Mouse (Mus musculus): ENCODE data around the gene Spi1.

The Spi1 gene

GRCm38 (mm10) chr2:91066455-91066854 is 15.7 kb upstream of the Spi1 start:
- DNase-seq (ENCODE audit: low read depth, low spot score): no peak

DNA sequence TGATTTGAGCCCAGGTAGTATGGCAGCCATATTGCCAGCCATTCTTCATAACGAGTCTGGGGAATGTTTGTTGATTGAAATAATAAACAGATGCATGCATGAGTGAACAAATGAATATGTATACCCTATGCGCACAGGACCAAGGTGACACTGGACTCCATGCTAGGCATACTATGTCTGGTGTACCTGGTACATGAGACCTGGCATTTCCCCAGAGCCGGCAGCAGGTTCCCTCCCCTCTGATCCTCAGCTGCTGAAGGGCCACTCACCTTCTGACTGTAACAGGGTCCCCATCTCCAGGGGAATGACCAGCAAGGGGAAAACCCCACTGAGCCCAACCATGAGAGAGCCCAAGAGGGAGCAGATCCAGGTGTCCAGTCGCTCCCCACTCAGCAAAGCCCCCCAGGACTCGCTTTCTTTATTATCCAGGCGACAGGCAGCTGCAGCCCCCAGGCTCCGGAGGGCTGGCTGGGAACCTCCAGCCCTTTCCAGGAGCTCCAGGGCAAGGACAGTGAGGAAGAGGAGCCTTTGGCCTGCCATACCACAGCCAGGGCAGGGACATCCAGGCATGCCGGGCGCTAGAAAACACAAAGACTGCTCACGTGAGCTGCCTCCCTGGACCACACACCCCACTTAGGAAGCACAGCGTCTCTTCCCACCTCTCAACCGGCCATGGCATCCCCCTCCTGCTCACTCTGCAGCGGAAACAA is 13.9 kb upstream of the Spi1 start:
- no peak for DNase-seq (ENCODE audit: low read depth, low spot score)

- DNase-seq (ENCODE audit: low read depth, low spot score): no peak
Measured at GRCm38 (mm10) chr2:91068872-91069165, 13.4 kb upstream of the Spi1 start.

GRCm38 (mm10) chr2:91069306-91070000 is 12.7 kb upstream of the Spi1 start:
- DNase-seq (ENCODE audit: low read depth, low spot score): no peak

DNA sequence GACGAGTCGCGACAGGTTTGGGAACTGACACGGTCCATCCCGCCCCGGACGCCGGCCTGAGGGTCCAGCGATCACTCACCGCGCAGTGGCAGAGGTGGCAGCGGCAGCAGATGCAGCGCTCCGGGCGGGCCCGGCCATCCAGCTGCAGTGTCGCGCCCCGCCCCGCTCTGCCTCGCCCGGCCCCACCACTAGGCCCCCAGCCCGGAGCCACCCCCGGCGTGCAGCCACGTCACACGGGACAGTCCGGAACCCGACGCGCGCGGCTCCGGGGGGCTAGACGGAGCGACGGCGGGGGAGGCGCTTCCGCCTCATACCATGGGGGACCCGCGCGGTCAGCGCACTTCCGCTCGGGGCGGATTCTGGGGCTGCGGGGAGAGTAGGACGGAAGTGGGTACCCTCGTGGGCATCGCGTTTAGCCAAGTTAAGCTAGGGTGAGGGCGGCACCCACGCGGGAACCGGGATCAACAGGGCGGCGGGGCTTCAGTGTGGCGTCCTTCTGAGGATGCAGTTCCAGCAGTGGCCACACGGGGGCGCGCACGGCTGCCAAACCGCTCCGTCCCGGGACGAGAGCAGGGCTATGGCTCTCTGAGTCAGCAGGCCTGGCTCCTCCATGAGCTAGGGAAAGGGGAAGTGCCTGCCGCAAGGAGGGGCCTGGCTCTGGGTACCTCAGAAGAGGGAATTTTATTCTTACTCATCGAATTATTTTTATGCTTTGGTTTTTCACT is 12.0 kb upstream of the Spi1 start, which contains the start of gene Slc39a13:
Slc39a13 (minus strand) TSS at position 342 of the 725 bp plus-strand sequence.
- DNase-seq (ENCODE audit: low read depth, low spot score): peak; percentile 89

DNA sequence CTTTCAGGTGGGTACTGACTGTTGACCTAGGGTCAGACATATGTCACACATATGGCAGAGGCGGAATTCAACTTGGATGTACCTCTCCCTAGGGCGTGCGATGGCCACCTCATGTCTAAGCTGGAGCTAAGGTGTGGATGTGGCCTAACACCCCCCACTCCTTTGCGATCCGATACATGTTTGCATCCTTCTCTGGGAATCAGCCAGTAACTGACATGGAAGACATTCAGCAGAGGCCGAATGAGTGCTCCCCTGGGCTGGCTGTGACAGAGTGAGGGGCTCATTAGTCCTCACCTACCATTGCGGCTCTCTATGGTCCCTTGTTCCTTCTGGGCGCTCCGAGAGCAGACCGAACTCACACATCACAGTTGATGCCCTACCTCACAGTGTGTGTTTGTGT is 11.1 kb upstream of the Spi1 start:
- no peak for DNase-seq (ENCODE audit: low read depth, low spot score)

- DNase-seq (ENCODE audit: low read depth, low spot score): no peak
Measured at GRCm38 (mm10) chr2:91072092-91072491, 10.1 kb upstream of the Spi1 start.

DNA sequence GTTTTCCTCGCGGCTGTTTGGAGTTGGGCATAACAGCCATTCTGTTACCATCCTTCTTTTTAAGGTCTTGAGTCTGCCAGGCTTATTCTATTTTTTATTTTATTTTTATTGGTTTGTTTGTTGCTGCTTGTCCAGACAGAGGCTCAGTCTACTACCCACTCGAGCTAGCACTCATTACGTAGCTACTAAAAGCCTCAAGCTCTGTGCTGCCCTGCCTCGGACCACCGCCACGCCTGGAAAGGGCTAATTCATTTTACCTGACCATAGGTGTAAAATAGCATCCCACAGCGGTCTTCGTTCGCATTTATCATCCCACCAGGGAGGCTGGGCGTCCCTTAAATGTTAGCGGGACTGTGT is 4.3 kb upstream of the Spi1 start:
- DNase-seq (ENCODE audit: low read depth, low spot score): no peak

DNA sequence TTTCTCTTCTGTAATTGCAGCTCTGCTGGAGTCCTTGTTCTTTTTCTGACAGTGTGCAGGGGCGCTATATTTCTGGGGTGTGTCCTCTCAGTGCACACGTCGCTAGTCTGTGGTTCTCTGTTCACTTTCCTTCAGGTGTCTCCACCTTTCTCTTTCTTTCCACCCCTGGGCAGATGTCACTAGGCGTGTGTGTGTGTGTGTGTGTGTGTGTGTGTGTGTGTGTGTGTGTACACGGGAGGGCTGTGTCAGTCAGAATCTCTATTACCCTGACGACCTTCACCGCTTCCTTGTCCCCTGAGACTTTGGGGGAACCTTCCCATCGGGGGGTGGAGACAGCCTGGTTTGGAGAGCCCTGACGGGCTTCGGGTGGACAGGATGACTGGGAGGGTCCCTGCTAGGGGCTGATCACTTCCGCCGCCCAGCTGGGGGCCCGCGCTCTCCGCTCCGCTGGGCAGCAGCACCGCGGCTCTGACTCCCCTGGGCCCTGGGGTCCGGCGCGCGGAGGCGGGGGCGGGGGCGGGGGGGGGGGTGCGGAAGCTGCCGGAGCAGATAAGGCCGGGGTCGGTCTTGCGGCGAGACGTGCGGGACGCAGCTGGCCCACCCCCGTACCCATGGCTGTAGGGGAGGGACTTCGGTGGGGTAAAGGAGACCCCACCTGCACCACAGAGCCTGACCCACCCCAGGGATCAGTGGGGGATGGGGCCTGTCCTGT is 3.7 kb upstream of the Spi1 start:
- no peak for DNase-seq (ENCODE audit: low read depth, low spot score)

DNA sequence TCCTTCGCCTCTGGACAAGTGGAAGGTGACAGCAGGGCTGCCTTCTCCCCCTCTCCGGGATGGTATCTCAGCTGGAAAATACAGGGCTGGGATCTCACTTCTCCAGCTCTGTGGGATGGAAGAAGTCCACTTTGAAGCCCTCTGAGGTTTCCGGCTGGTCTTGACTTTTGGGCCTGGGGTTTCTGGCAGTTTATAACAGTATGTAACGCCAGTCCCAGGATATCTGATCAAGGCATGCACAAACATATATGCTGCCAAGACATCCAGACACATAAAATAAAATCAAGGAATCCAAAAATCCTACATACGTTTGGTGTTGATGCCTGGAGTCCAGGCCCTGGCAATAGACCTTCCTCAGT is 3.2 kb upstream of the Spi1 start:
- no peak for DNase-seq (ENCODE audit: low read depth, low spot score)

GRCm38 (mm10) chr2:91080784-91081513 is 1.2 kb upstream of the Spi1 start:
- DNase-seq (ENCODE audit: low read depth, low spot score): no peak

GRCm38 (mm10) chr2:91082844-91083243 is 654 bp downstream of the Spi1 start:
- no peak for DNase-seq (ENCODE audit: low read depth, low spot score)

DNA sequence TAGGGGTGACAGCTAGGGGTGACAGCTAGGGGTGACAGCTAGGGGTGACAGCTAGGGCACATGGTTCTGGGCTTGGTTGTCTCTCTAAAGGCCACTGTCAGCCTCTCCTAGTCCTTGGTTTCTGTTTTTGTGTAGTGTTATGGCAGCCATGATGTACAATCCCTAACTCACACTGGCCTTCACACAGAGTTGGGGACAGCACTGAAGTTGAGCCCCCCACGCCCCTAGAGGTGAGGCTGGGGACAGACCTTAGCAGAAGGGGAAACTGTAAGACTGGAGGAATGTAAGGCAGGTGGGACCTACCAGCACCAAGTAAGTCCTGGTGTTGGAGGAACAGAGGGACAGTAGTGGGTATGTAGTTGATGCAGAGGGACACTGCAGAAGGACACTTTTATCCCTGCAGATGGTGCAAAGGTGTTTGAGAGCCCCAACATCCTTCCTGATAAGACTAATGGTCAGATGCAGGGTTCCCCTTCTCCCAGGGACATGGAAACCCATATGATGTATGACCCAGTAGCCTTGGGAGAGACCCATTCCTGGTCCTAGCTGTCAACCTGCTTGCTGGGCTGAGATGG is 1.3 kb downstream of the Spi1 start:
- DNase-seq (ENCODE audit: low read depth, low spot score): no peak

DNA sequence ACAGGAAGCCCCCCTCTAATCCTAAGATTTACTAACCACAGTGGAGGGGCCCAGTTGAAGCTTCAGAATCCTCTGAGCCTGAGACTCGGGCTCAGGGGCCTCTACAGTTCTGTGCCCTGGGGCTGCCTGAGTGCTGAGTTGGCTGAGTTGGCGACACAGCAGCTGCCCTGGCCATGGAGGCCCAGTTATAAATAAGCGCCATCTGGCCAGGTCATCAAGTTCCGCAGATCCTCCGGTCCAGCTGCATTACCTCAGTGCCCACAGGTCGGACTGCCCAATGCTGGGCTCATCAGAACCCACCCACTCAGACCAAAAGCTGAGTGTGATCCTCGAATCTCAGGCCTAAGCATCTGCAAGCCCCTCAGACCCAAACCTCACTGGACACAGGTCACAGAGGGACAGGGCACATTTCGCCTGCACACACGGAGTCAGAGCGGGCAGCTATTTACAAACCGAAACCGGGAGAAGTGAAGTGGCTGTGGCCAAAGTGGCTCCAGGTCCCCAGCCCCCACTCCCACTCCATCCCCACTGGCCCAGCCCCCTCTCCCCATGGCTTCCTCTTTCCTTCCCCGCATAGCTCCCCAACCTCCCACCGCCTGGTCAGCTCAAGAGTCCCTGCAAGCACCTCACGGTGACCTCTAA is 2.1 kb downstream of the Spi1 start:
- no peak for DNase-seq (ENCODE audit: low read depth, low spot score)

GRCm38 (mm10) chr2:91085494-91086391 is 3.6 kb downstream of the Spi1 start:
- no peak for DNase-seq (ENCODE audit: low read depth, low spot score)

- DNase-seq (ENCODE audit: low read depth, low spot score): no peak
Measured at GRCm38 (mm10) chr2:91086392-91087237, 4.4 kb downstream of the Spi1 start.

DNA sequence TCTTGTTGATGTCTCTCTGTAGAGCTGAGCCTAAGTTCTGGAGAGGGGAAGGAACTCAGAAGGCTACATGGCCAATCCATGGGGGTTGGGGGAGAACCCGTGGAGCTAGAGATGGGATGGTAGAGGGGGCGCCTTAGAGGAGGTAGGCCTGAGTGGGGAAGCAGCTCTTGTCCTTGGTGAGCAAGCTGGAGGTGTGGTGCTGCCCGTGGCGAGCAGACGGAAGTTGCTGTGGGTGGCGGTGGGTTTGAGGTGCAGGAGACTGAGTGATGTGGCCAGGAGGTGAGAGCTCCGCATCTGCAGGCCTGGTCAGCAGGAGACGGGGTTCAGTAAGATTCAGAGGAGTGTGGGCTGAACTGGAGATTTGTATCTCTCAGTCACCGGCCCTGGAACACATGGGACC is 5.3 kb downstream of the Spi1 start:
- DNase-seq (ENCODE audit: low read depth, low spot score): no peak

- DNase-seq (ENCODE audit: low read depth, low spot score): no peak
Measured at GRCm38 (mm10) chr2:91088987-91089386, 6.8 kb downstream of the Spi1 start.

DNA sequence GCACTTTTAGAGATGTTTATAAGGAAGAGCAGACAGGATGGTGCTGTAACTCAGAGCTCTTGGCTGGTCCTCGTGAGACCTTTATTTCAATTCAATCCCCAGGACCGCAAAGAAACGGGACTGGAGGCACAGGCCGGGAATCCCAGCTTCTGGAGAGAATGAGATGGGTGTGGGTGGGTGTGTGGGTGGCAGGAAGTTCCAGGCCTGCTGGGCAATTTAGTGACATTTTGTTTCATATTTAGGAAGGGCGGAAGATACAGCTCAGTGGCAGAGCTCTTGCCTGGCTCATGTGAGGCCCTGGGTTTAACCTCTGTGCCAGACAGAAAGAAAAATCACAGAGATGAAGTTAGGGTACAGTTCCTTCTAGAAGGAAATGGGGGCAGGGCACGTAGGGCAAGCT is 8.0 kb downstream of the Spi1 start:
- DNase-seq (ENCODE audit: low read depth, low spot score): no peak

Measured in embryo, embryonic 11.5 days (tissue).